Mouse (Mus musculus): ENCODE measurements around the gene Ephb2.

DNA sequence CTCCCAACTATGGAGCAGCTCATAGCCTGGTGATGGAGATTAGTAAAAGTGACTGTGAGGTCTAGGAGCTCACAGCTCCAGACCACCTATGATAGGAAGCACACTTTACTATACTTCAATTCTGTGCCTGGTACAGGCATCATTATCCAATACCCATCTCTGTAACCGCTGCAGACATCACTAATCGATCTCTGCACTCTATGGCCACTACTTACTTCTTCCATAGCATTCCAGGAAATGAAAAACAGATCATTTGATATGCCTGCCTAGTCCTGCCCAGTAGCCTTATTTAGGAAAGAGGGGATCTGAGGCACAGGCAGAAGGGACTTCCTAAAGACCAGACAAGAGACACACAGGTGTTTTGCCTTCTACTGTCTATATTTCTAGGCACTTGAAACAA lies 59.9 kb downstream of the Ephb2 start:
- TF ChIP-seq EP300 (optimal IDR thresholded peaks at IDR 0.05) = no peak
- TF ChIP-seq CTCF (IDR thresholded peaks at IDR 0.05; ENCODE audit: low read depth) = no peak
